Mouse (Mus musculus) hindbrain, embryonic 13.5 days (tissue): ENCODE results near the gene Ptprn2. TPM values are rescaled to one million over a fixed set of nuclear protein-coding genes. Genes with fewer than 3 reads are reported as not detected.

Experiments used
- ATAC-seq: fragments of 200-750 bp; cut with Nextera tagmentation; 2 replicates; pipeline ENCODE4 v1.8.0; 2017; ENCODE audit warnings: moderate TSS enrichment; ENCODE audit not compliant: low FRiP score
- H3K27ac ChIP-seq: fragments of 300-500 bp; sonication (generic); 2 replicates; pipeline ENCODE4 v1.5.1; 2015; ENCODE audit warnings: inconsistent platforms, mild to moderate bottlenecking, moderate library complexity
- H3K27me3 ChIP-seq: fragments of 300-500 bp; sonication (generic); 2 replicates; pipeline ENCODE4 v1.6.1; 2015; ENCODE audit warnings: mild to moderate bottlenecking, inconsistent platforms
- H3K36me3 ChIP-seq: fragments of 300-500 bp; sonication (generic); 2 replicates; pipeline ENCODE4 v1.6.1; 2015; ENCODE audit warnings: mild to moderate bottlenecking, inconsistent platforms
- H3K4me1 ChIP-seq: fragments of 300-500 bp; sonication (generic); replicated peaks from 2 replicates; pipeline ENCODE4 v1.6.1; 2015; ENCODE audit warnings: inconsistent platforms
- H3K4me2 ChIP-seq: fragments of 300-500 bp; sonication (generic); 2 replicates; pipeline ENCODE4 v1.6.1; 2015; ENCODE audit warnings: inconsistent platforms, mild to moderate bottlenecking, moderate library complexity
- H3K4me3 ChIP-seq: fragments of 300-500 bp; sonication (generic); 2 replicates; pipeline ENCODE4 v1.5.1; 2015; ENCODE audit warnings: mild to moderate bottlenecking, inconsistent platforms
- H3K9ac ChIP-seq: fragments of 300-500 bp; sonication (generic); 2 replicates; pipeline ENCODE4 v1.6.1; 2015; ENCODE audit warnings: mild to moderate bottlenecking, inconsistent platforms
- H3K9me3 ChIP-seq: fragments of 300-500 bp; sonication (generic); 2 replicates; pipeline ENCODE4 v1.6.1; 2016; ENCODE audit warnings: inconsistent platforms
- whole genome bisulfite sequencing: fragments of 180-500 bp; shearing (Covaris S2); methylation state at CpG from one replicate; pipeline ENCODE4 v1.1.7; 2015; 5-methylcytosine and 5-hydroxymethylcytosine counted together
- polyA plus RNA-seq: library from polyadenylated mRNA; unstranded; fragments of >200 nt; fragmentation: Nextera tagmentation; extraction: Ambion mirVana; gene quantifications from 2 replicates; pipeline ENCODE4 v1.2.1, GENCODE M21; 2015

The Ptprn2 gene
- 10.3 and 12.1 TPM in 2 replicates for polyA plus RNA-seq

DNA sequence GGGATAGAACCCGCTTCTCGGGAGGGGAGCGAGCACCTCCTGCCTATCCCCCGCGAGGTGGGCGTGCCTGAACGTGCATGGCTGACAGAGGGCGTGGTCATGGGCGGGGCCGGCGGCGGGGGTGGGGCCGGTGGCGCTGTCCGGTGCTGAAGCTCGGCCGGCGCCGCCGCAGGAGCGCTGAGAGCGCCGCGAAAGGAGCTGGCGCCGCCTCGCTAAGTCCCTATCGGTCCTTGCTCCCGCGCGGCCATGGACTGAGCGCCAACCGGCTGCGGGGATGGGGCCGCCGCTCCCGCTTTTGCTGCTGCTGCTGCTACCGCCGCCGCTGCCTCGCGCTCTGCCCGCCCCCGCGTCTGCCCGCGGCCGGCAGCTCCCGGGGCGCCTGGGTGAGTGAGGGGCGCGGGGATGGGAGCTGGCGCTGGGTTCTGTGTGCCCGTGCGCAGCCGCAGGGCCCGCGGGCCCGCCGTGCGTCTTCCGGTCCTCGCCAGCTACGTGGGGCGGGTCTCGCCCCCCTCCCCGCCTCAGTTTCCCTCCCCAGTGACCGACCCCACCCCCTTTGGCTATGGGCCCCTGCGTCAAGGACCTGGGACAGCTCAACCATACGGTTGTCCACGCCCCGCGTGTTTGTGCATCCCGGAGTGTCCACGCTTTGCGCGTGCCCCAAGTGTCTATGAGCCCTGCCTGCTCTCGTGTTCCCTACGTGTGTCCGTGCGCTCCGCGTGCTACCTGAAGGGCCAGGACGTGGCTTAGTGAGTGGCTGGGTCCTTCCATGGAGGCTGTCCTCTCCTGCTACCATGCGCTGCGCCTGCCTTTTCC is at the start of gene Ptprn2:
TSS of gene Ptprn2 (plus strand) at position 130 of the 813 bp plus-strand sequence.
- peak within 1 kb of the TSS; percentile 80 for H3K4me3 ChIP-seq
- under 1% methylated on average over 86 of the region's 86 CpGs for WGBS
- peaks cover 11% of the 10 kb centered on the region; the same call in 1 of the 2 replicates for H3K27me3 ChIP-seq
- H3K9me3 ChIP-seq, result no peaks in the 10 kb centered on the region
- H3K9ac ChIP-seq, result peak within 1 kb of the TSS; percentile 85
- peak within 1 kb of the TSS; percentile 96 for H3K27ac ChIP-seq
- no peaks in the 10 kb centered on the region for H3K36me3 ChIP-seq
- peak; percentile 94 for ATAC-seq
- peak within 1 kb of the TSS; percentile 85 for H3K4me2 ChIP-seq
- peaks cover 31% of the 10 kb centered on the region for H3K4me1 ChIP-seq

DNA sequence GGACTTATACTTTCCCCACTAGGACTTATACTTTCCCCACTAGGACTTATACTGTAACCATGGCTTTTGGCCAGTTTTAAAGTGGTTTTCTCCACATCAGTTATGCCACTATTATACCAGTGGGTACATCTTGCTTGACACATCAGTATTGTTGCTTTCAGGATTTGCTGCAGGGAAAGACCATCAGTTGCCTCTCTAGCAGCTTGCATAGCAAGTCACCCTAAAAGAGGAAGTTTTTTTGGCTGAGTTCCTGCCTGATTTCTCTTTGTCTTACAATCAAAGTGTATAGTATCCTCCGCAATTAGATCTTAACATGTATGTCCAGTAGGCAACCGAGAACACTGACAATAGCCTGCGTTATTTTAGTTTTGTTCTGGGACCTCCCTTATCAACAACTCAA is 49.4 kb upstream of the Ptprn2 start:
- Histone ChIP-seq H3K4me3 (no peak overlapping the region), H3K36me3 (peaks cover 27% of the 10 kb centered on the region), H3K9me3 (no peaks in the 10 kb centered on the region), H3K4me1 (no peaks in the 10 kb centered on the region), H3K4me2 (no peak overlapping the region), H3K27ac (no peak overlapping the region), H3K9ac (no peak overlapping the region), H3K27me3 (no peaks in the 10 kb centered on the region)
- 92% methylated on average over 3 of the region's 3 CpGs for WGBS
- no peak for ATAC-seq

DNA sequence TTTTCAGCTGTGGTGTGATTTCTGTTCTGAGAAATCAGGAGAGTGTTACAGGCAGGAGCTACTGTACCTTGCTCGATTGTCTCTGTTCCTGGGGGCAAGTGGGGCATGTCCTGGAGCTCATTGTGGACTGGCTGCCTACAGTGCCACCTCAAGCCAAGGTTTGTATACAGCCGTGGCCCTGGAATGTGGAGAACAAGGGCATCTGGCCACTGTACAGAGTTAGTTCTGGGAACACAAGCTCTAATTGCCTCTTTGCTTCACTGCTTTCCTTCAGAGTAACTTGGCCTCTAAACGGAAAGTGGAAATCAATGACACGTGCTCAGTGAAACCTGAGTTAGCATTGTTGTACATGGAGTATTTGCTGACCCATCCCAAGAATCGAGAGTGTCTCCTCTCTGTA is 46.9 kb upstream of the Ptprn2 start:
- Histone ChIP-seq H3K36me3 (peaks cover 27% of the 10 kb centered on the region), H3K27me3 (no peaks in the 10 kb centered on the region), H3K4me3 (no peak overlapping the region), H3K4me1 (no peaks in the 10 kb centered on the region), H3K9me3 (no peaks in the 10 kb centered on the region), H3K9ac (no peak overlapping the region; the same call in 1 of the 2 replicates), H3K27ac (no peak overlapping the region), H3K4me2 (no peak overlapping the region)
- WGBS, result 87% methylated on average over 5 of the region's 5 CpGs
- ATAC-seq, result no peak

DNA sequence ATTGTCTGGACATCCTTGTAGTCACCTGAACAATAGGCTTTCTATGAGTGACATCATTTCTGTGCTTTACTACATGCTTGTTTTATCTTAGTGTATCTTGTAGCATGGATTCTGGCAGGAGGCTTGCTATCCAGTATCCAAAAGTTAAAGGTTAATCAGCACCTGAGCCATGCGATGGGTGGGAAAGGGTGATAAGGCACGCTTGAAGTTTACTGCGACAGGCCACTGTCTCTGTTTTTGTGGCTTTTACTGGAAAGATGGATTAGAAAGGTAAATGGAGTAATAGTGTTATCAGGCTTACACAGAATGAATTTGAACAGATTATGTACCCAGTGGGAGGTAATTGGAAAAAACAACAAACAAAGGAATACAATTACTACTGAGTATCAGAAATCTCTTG is 43.3 kb upstream of the Ptprn2 start:
- Histone ChIP-seq H3K27me3 (no peaks in the 10 kb centered on the region), H3K9me3 (no peaks in the 10 kb centered on the region), H3K4me2 (no peak overlapping the region), H3K4me3 (no peak overlapping the region), H3K9ac (no peak overlapping the region), H3K4me1 (no peaks in the 10 kb centered on the region), H3K27ac (no peak overlapping the region), H3K36me3 (peaks cover 35% of the 10 kb centered on the region)
- no peak for ATAC-seq
- 93% methylated on average over 3 of the region's 3 CpGs for WGBS

- H3K4me3 ChIP-seq, result no peak overlapping the region
- 94% methylated on average over 2 of the region's 2 CpGs for WGBS
Observed at GRCm38 (mm10) chr12:116449536-116449935, 36.0 kb upstream of the Ptprn2 start.

DNA sequence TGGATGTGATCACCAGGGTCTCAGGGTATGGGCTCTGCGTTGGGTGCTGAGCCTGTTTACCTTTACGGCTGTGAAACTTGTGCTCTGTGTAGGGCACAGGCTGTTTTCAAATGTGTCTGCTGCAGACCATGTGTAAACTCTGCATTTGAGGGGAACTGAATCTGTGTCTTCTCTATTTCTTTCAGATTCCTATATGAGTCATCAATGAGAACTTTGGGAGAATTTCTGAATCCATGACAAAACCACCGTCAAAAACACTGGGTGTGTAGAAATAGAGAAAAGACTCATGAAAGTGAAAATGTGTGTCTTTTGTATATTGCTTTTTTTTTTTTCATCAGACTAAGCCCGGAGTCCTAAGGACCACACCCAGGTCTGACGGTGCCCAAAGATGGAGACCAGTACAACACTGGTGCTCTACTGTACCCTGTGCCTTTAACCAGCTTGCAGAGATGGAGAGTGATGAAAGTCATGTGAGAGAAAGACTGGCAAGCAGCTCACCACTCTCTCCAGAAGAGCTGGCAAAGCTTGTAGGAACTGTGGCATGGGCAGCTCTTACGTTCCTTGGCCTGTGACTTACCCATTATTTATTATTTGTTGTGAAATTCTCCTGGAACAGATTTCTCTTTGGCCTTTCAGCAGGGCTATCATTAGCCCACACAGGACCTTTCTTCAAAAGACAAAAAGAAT is 25.0 kb upstream of the Ptprn2 start:
- WGBS, result 96% methylated on average over 6 of the region's 6 CpGs
- Histone ChIP-seq H3K36me3 (peaks cover 13% of the 10 kb centered on the region), H3K4me3 (no peak overlapping the region), H3K9me3 (no peaks in the 10 kb centered on the region), H3K4me2 (no peak overlapping the region), H3K27ac (no peak overlapping the region), H3K9ac (no peak overlapping the region), H3K4me1 (no peaks in the 10 kb centered on the region), H3K27me3 (no peaks in the 10 kb centered on the region)
- no peak for ATAC-seq

More at GRCm38 (mm10) chr12:116449536-116449935, 36.0 kb upstream of the Ptprn2 start:
- ATAC-seq, result no peak
- Histone ChIP-seq H3K4me1 (no peaks in the 10 kb centered on the region), H3K4me2 (no peak overlapping the region), H3K9ac (no peak overlapping the region), H3K27ac (no peak overlapping the region), H3K27me3 (no peaks in the 10 kb centered on the region), H3K9me3 (no peaks in the 10 kb centered on the region), H3K36me3 (peaks cover 7% of the 10 kb centered on the region)

DNA sequence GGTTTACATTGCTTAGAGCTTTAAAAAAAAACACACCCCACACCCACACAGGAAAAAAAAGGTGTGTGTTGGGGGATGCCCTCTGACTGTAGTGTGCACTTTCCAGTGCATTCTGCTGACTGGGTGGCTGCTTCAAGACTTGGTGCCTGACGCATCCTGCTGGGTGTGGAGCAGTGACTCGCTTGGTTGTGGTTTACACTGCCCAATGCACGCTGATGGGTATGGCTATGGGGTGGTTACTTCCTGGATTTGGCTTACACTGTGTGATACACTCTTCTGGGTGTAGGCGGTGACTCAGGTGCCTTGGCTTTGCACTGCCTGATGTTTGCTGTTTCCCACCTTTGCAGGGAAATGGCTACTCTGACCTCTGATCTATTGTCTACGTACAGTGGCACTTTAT is 18.5 kb upstream of the Ptprn2 start:
- ATAC-seq, result no peak
- no peaks in the 10 kb centered on the region for H3K4me1 ChIP-seq
- no peak overlapping the region for H3K27ac ChIP-seq
- no peak overlapping the region for H3K9ac ChIP-seq
- WGBS, result 97% methylated on average over 5 of the region's 5 CpGs
- no peaks in the 10 kb centered on the region for H3K9me3 ChIP-seq
- H3K36me3 ChIP-seq, result no peaks in the 10 kb centered on the region
- H3K4me2 ChIP-seq, result no peak overlapping the region
- no peak overlapping the region for H3K4me3 ChIP-seq
- no peaks in the 10 kb centered on the region for H3K27me3 ChIP-seq

GRCm38 (mm10) chr12:116468348-116468747 is 17.2 kb upstream of the Ptprn2 start:
- Histone ChIP-seq H3K4me2 (no peak overlapping the region), H3K9ac (no peak overlapping the region), H3K9me3 (no peaks in the 10 kb centered on the region), H3K4me3 (no peak overlapping the region), H3K27ac (no peak overlapping the region), H3K27me3 (no peaks in the 10 kb centered on the region), H3K36me3 (no peaks in the 10 kb centered on the region), H3K4me1 (no peaks in the 10 kb centered on the region)
- WGBS, result 93% methylated on average over 1 of the region's 1 CpGs
- ATAC-seq, result no peak

- Histone ChIP-seq H3K9ac (no peak overlapping the region), H3K4me3 (no peak overlapping the region), H3K27me3 (no peaks in the 10 kb centered on the region), H3K36me3 (no peaks in the 10 kb centered on the region), H3K4me1 (no peaks in the 10 kb centered on the region), H3K27ac (no peak overlapping the region), H3K4me2 (no peak overlapping the region), H3K9me3 (no peaks in the 10 kb centered on the region)
- 83% methylated on average over 3 of the region's 3 CpGs for WGBS
- ATAC-seq, result no peak
Observed at GRCm38 (mm10) chr12:116469096-116469495, 16.4 kb upstream of the Ptprn2 start.

DNA sequence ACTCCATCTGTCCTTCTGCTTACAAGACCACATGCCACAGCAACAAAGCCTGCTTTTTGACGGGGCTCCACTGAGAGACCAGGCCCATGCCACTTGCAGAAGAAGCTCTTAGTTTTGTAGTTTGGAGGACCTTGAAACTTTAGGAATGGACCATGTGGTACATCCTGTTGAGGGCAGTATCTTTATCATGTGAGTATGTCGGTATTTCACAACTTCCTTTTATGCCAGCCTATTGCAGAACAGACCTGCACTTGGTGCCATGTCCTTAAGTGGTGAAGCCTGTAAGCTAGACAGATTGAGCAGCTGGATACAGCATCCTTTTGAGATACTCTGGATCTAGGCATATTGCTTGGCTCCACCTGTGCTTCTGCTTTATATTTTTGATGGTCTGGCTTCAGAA is 12.3 kb upstream of the Ptprn2 start:
- Histone ChIP-seq H3K9me3 (no peaks in the 10 kb centered on the region), H3K9ac (no peak overlapping the region), H3K27ac (no peak overlapping the region)

GRCm38 (mm10) chr12:116473761-116474160 is 11.8 kb upstream of the Ptprn2 start:
- Histone ChIP-seq H3K27me3 (no peaks in the 10 kb centered on the region), H3K4me2 (no peak overlapping the region)
- ATAC-seq, result no peak

More for the DNA sequence above, 12.3 kb upstream of the Ptprn2 start:
- H3K36me3 ChIP-seq, result no peaks in the 10 kb centered on the region
- ATAC-seq, result no peak
- no peak overlapping the region for H3K4me3 ChIP-seq
- H3K4me2 ChIP-seq, result no peak overlapping the region
- WGBS, result 73% methylated on average over 2 of the region's 2 CpGs
- no peaks in the 10 kb centered on the region for H3K27me3 ChIP-seq
- no peaks in the 10 kb centered on the region for H3K4me1 ChIP-seq

GRCm38 (mm10) chr12:116474676-116475075 is 10.8 kb upstream of the Ptprn2 start:
- no peak overlapping the region for H3K27ac ChIP-seq
- H3K36me3 ChIP-seq, result no peaks in the 10 kb centered on the region
- no peak overlapping the region for H3K4me3 ChIP-seq
- 91% methylated on average over 3 of the region's 3 CpGs for WGBS
- no peak overlapping the region for H3K4me2 ChIP-seq
- H3K4me1 ChIP-seq, result no peaks in the 10 kb centered on the region
- H3K27me3 ChIP-seq, result no peaks in the 10 kb centered on the region
- no peaks in the 10 kb centered on the region for H3K9me3 ChIP-seq
- no peak for ATAC-seq
- no peak overlapping the region for H3K9ac ChIP-seq

More at GRCm38 (mm10) chr12:116473761-116474160, 11.8 kb upstream of the Ptprn2 start:
- Histone ChIP-seq H3K4me3 (no peak overlapping the region), H3K4me1 (no peaks in the 10 kb centered on the region), H3K9me3 (no peaks in the 10 kb centered on the region), H3K9ac (no peak overlapping the region), H3K36me3 (no peaks in the 10 kb centered on the region), H3K27ac (no peak overlapping the region)
